Mouse (Mus musculus): ENCODE measurements at regions not wholly inside any gene's neighbourhood (a gene's known extent, or its start where the extent isn't known, plus 50 kb on each side); places are given as distances from the start of the nearest gene placed in this dataset.

DNA sequence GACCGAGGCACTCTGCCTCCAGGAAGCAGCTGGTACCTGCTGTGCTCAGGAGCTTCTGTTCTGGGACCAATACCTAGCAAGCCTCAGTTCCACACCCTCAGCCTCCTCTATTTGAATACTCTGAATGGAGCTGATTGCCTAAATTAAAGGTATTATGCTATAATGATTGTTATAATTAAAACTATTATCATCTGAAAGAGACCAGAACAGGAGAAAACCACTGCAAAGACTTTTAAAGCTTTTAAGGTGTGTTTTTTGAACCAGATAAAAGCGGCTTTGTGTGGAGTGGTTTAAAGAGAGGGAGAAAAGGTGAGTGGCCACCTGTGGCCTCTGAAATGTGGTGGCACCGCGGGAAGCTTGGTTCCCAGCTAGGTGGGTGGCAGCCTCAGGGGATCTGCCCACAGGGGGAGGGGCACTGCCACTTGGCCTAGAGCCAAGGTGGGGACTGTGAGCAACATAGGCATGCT, 115.6 kb downstream of the 9530068E07Rik start:
- Histone ChIP-seq H3K36me3 (ENCODE audit: control insufficient read depth, insufficient read depth, low read length) (no peaks in the 10 kb centered on the region), H3K4me2 (ENCODE audit: low read depth, low read length) (no peak overlapping the region), H3K4me1 (ENCODE audit: control insufficient read depth, insufficient read depth, low read length) (no peaks in the 10 kb centered on the region), H3K9me3 (ENCODE audit: control insufficient read depth, low read length) (no peaks in the 10 kb centered on the region), H3K27me3 (replicated peaks; ENCODE audit: control insufficient read depth, insufficient read depth, low read length) (no peaks in the 10 kb centered on the region), H3K9ac (ENCODE audit: low read depth, low read length) (no peak overlapping the region), H3K4me3 (ENCODE audit: low read depth, low read length) (no peak overlapping the region), H3K27ac (replicated peaks; ENCODE audit: low read depth, low read length) (no peak overlapping the region)
- 43% methylated on average over 4 of the region's 4 CpGs for WGBS
- DNase-seq (ENCODE audit: low spot score): no peak
- 0 out of 2 replicates have a peak, but pooled peaks have one; percentile 30 for ATAC-seq (ENCODE audit: low read depth)

DNA sequence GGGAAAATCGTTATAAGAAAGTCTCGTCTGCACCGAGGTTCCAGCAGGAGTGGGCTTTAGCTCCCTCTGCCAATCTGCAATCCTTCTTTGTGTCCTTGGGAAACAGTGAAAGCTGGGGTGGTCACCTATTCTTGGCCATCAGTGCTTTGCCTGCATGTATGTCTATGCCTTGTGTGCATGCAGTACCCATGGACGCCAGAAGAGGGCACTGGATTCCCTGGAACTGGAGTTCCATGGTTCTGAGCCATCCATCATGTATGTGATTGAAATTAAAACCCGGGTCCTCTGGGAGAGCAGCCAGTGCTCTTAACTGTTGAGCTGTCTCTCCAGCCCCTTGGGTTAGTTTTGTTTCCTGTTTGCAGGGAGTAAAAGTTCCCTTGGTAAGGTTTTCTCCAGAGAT, 121.1 kb downstream of the 9530068E07Rik start:
- no peak for ATAC-seq (ENCODE audit: low read depth)
- H3K4me2 ChIP-seq (ENCODE audit: low read depth, low read length): no peak overlapping the region
- no peaks in the 10 kb centered on the region for H3K9me3 ChIP-seq (ENCODE audit: control insufficient read depth, low read length)
- H3K4me1 ChIP-seq (ENCODE audit: control insufficient read depth, insufficient read depth, low read length): no peaks in the 10 kb centered on the region
- DNase-seq (ENCODE audit: low spot score): no peak
- no peak overlapping the region for H3K9ac ChIP-seq (ENCODE audit: low read depth, low read length)
- H3K27ac ChIP-seq (replicated peaks; ENCODE audit: low read depth, low read length): no peak overlapping the region
- H3K36me3 ChIP-seq (ENCODE audit: control insufficient read depth, insufficient read depth, low read length): no peaks in the 10 kb centered on the region
- WGBS: 72% methylated on average over 5 of the region's 5 CpGs
- H3K4me3 ChIP-seq (ENCODE audit: low read depth, low read length): no peak overlapping the region
- H3K27me3 ChIP-seq (replicated peaks; ENCODE audit: control insufficient read depth, insufficient read depth, low read length): no peaks in the 10 kb centered on the region

DNA sequence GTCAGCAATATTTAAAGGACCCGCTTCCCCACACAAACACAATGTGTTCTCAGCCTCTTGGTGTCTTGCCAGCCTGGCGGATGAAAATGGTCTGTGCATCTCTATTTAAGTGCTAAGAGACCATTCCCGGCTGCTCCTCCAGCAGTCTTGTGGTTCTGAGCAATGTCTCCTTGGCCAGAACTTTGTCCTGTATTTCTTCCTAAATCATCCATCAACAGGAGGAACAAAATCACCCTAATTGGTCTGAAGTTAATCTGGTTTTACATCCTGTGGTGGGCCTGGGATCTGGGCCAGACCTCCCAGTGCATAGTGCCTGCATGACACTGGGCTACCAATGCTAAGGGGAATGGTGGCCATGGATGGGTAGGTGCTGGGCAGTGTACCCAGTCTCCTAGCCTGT, 123.6 kb downstream of the 9530068E07Rik start:
- Histone ChIP-seq H3K4me1 (ENCODE audit: control insufficient read depth, insufficient read depth, low read length) (no peaks in the 10 kb centered on the region), H3K36me3 (ENCODE audit: control insufficient read depth, insufficient read depth, low read length) (no peaks in the 10 kb centered on the region), H3K9me3 (ENCODE audit: control insufficient read depth, low read length) (no peaks in the 10 kb centered on the region), H3K27ac (replicated peaks; ENCODE audit: low read depth, low read length) (no peak overlapping the region), H3K9ac (ENCODE audit: low read depth, low read length) (no peak overlapping the region), H3K27me3 (replicated peaks; ENCODE audit: control insufficient read depth, insufficient read depth, low read length) (no peaks in the 10 kb centered on the region), H3K4me2 (ENCODE audit: low read depth, low read length) (no peak overlapping the region), H3K4me3 (ENCODE audit: low read depth, low read length) (no peak overlapping the region)
- DNase-seq (ENCODE audit: low spot score): peak; percentile 31
- no peak for ATAC-seq (ENCODE audit: low read depth)
- 59% methylated on average over 3 of the region's 3 CpGs for WGBS

DNA sequence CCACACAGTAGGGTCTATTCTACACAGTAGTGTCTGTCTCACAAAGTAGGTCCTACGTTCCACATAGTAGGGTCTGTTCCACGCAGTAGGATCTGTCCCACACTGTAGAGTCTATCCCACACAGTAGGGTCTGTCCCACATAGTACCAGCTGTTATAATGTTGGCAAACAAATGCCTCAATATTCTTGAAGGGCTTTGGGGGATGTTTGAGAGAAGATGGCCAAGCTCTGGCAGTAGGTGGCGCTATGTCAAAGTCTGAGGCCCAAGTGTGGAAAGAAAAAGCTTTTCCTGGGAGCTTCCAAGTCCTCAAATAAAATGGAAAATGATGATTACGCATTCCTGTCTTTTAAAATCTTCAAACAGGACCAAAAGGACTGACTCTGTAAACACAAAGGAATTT, 125.7 kb downstream of the 9530068E07Rik start:
- 43% methylated on average over 4 of the region's 4 CpGs for WGBS
- ATAC-seq (ENCODE audit: low read depth) (no peak), DNase-seq (ENCODE audit: low spot score) (peak; percentile 62)
- no peak overlapping the region for H3K9ac ChIP-seq (ENCODE audit: low read depth, low read length)
- no peak overlapping the region for H3K27ac ChIP-seq (replicated peaks; ENCODE audit: low read depth, low read length)
- no peaks in the 10 kb centered on the region for H3K36me3 ChIP-seq (ENCODE audit: control insufficient read depth, insufficient read depth, low read length)
- H3K4me1 ChIP-seq (ENCODE audit: control insufficient read depth, insufficient read depth, low read length): no peaks in the 10 kb centered on the region
- no peak overlapping the region for H3K4me2 ChIP-seq (ENCODE audit: low read depth, low read length)
- no peak overlapping the region for H3K4me3 ChIP-seq (ENCODE audit: low read depth, low read length)
- no peaks in the 10 kb centered on the region for H3K27me3 ChIP-seq (replicated peaks; ENCODE audit: control insufficient read depth, insufficient read depth, low read length)
- no peaks in the 10 kb centered on the region for H3K9me3 ChIP-seq (ENCODE audit: control insufficient read depth, low read length)

DNA sequence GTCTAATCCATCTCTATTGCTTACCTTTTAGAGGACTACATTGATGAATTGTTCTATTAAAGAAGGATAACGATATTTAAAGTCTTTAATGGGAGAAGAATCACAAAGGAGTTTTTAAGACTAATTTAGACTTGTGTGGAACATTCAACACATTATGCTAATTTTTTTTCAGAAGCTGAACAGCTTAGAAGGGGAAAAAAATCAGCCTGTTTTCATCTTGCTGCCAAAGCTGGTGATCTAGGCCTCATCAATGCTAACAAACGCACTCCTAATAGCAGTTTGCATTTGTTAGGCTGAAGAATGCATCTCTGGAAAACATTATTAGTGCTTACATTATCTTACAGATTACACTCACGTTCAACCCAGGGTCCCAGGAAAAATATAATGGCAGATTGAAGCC, 126.2 kb downstream of the 9530068E07Rik start:
- Histone ChIP-seq H3K9me3 (ENCODE audit: control insufficient read depth, low read length) (no peaks in the 10 kb centered on the region), H3K4me3 (ENCODE audit: low read depth, low read length) (no peak overlapping the region), H3K9ac (ENCODE audit: low read depth, low read length) (no peak overlapping the region), H3K36me3 (ENCODE audit: control insufficient read depth, insufficient read depth, low read length) (no peaks in the 10 kb centered on the region), H3K4me2 (ENCODE audit: low read depth, low read length) (no peak overlapping the region), H3K27me3 (replicated peaks; ENCODE audit: control insufficient read depth, insufficient read depth, low read length) (no peaks in the 10 kb centered on the region), H3K4me1 (ENCODE audit: control insufficient read depth, insufficient read depth, low read length) (no peaks in the 10 kb centered on the region), H3K27ac (replicated peaks; ENCODE audit: low read depth, low read length) (no peak overlapping the region)
- 71% methylated on average over 3 of the region's 3 CpGs for WGBS
- ATAC-seq (ENCODE audit: low read depth) (no peak), DNase-seq (ENCODE audit: low spot score) (no peak)

DNA sequence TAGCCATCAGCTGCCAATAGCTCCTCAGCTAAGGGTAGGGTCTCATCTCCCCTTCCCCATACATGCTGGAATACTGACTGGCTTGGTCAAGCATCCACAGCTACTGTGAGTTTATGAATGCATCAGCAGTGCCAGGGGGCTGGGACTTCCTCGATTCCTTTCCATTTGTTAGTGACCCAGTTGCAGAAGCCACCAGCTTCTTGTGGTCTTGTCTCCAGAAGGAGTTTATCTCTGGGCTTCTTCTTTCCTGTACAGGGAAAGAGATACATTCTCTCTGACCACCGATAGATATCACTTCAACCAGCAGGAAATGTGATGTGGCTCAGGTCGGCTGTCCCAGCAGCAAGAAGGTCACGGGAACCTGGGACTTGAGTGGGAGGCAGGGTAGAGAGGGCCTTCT, 127.0 kb downstream of the 9530068E07Rik start:
- ATAC-seq (ENCODE audit: low read depth): no peak
- Histone ChIP-seq H3K9me3 (ENCODE audit: control insufficient read depth, low read length) (no peaks in the 10 kb centered on the region), H3K27ac (replicated peaks; ENCODE audit: low read depth, low read length) (no peak overlapping the region), H3K4me3 (ENCODE audit: low read depth, low read length) (no peak overlapping the region), H3K4me2 (ENCODE audit: low read depth, low read length) (no peak overlapping the region), H3K27me3 (replicated peaks; ENCODE audit: control insufficient read depth, insufficient read depth, low read length) (no peaks in the 10 kb centered on the region), H3K4me1 (ENCODE audit: control insufficient read depth, insufficient read depth, low read length) (no peaks in the 10 kb centered on the region), H3K36me3 (ENCODE audit: control insufficient read depth, insufficient read depth, low read length) (no peaks in the 10 kb centered on the region), H3K9ac (ENCODE audit: low read depth, low read length) (no peak overlapping the region)
- WGBS: 75% methylated on average over 4 of the region's 4 CpGs
- no peak for DNase-seq (ENCODE audit: low spot score)

DNA sequence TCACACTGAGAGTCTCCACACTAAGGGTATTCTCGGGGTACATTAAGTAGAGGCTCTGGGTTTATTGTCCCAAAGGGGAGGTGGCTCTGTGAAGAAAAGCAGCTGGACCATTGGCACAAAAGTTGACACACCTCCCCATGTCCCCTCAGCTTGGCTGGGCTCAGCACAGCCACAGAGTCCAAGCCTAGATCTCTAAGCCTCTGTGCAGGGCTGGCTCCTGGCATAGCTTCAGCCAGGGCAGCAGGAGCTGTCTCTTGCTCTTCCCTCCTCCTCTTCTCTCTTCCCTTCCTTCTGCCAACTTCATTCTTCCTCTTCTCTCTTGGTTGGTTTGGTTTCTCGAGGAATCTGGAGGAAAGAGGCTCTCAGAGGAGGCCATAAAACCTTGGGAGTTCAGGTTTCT, 127.4 kb downstream of the 9530068E07Rik start:
- Histone ChIP-seq H3K9ac (ENCODE audit: low read depth, low read length) (no peak overlapping the region), H3K4me2 (ENCODE audit: low read depth, low read length) (no peak overlapping the region), H3K9me3 (ENCODE audit: control insufficient read depth, low read length) (no peaks in the 10 kb centered on the region), H3K4me3 (ENCODE audit: low read depth, low read length) (no peak overlapping the region), H3K27me3 (replicated peaks; ENCODE audit: control insufficient read depth, insufficient read depth, low read length) (no peaks in the 10 kb centered on the region), H3K27ac (replicated peaks; ENCODE audit: low read depth, low read length) (no peak overlapping the region), H3K36me3 (ENCODE audit: control insufficient read depth, insufficient read depth, low read length) (no peaks in the 10 kb centered on the region), H3K4me1 (ENCODE audit: control insufficient read depth, insufficient read depth, low read length) (no peaks in the 10 kb centered on the region)
- no peak for ATAC-seq (ENCODE audit: low read depth)
- WGBS: 51% methylated on average over 2 of the region's 2 CpGs
- DNase-seq (ENCODE audit: low spot score): no peak

DNA sequence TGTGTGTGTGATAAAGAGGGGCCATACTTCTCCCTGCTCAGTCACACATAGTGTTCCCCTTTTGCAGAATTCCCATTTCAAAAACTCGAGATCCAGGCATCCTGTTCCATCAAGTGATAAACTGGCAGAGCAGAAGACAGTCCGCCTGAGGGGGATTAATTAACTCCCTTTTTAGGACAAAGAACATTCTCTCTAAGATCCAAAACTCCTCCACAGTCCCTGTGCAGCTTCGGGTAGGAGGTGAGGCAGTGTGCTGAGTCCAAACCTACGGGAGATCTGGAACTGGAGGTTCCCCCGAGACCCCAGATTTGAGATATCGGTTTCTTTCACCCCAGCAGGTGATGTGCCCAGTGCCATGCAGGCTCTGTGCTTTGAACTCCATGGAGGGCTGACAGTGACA, 129.2 kb downstream of the 9530068E07Rik start:
- Histone ChIP-seq H3K27ac (replicated peaks; ENCODE audit: low read depth, low read length) (no peak overlapping the region), H3K9ac (ENCODE audit: low read depth, low read length) (no peak overlapping the region), H3K4me1 (ENCODE audit: control insufficient read depth, insufficient read depth, low read length) (no peaks in the 10 kb centered on the region), H3K36me3 (ENCODE audit: control insufficient read depth, insufficient read depth, low read length) (no peaks in the 10 kb centered on the region), H3K27me3 (replicated peaks; ENCODE audit: control insufficient read depth, insufficient read depth, low read length) (no peaks in the 10 kb centered on the region), H3K4me2 (ENCODE audit: low read depth, low read length) (no peak overlapping the region), H3K4me3 (ENCODE audit: low read depth, low read length) (no peak overlapping the region), H3K9me3 (ENCODE audit: control insufficient read depth, low read length) (no peaks in the 10 kb centered on the region)
- DNase-seq (ENCODE audit: low spot score) (no peak), ATAC-seq (ENCODE audit: low read depth) (no peak)
- WGBS: 49% methylated on average over 6 of the region's 6 CpGs

DNA sequence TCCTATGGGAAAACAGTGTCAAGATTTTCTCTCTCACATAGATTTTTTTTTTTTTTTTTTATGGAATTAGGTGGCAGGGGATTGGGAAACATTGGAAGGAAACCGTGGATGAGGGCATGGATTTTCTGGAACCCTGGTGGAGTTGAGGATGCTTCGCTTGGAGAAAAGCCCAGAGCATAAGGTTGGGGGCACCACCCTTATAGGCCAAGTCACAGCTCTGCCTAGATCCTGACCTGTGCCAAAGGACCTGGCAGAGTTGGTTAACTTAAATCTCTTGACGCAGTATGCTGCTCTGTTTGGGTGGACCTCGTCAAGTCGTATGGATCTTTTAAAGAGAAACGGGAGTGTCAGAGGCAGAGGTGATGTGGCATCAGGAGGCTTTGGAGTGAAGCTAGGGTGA, 130.1 kb downstream of the 9530068E07Rik start:
- no peak overlapping the region for H3K4me3 ChIP-seq (ENCODE audit: low read depth, low read length)
- no peak overlapping the region for H3K27ac ChIP-seq (replicated peaks; ENCODE audit: low read depth, low read length)
- 80% methylated on average over 6 of the region's 6 CpGs for WGBS
- no peak overlapping the region for H3K9ac ChIP-seq (ENCODE audit: low read depth, low read length)
- ATAC-seq (ENCODE audit: low read depth) (no peak), DNase-seq (ENCODE audit: low spot score) (no peak)
- H3K9me3 ChIP-seq (ENCODE audit: control insufficient read depth, low read length): no peaks in the 10 kb centered on the region
- no peaks in the 10 kb centered on the region for H3K36me3 ChIP-seq (ENCODE audit: control insufficient read depth, insufficient read depth, low read length)
- no peaks in the 10 kb centered on the region for H3K27me3 ChIP-seq (replicated peaks; ENCODE audit: control insufficient read depth, insufficient read depth, low read length)
- no peaks in the 10 kb centered on the region for H3K4me1 ChIP-seq (ENCODE audit: control insufficient read depth, insufficient read depth, low read length)
- no peak overlapping the region for H3K4me2 ChIP-seq (ENCODE audit: low read depth, low read length)
